Mouse (Mus musculus) forebrain, embryonic 10.5 days (tissue): ENCODE measurements at regions not wholly inside any gene's neighbourhood (a gene's known extent, or its start where the extent isn't known, plus 50 kb on each side); places are given as distances from the start of the nearest gene placed in this dataset.

Experiments used
- DNase-seq: peaks from one replicate; pipeline ENCODE4 v3.0.0-alpha.2; 2017; ENCODE audit warnings: low spot score; ENCODE audit errors: extremely low spot score
- H3K27ac ChIP-seq: fragments of 300-500 bp; sonication (generic); 2 replicates; pipeline ENCODE4 v1.5.1; 2016; ENCODE audit warnings: mild to moderate bottlenecking
- H3K27me3 ChIP-seq: fragments of 300-500 bp; sonication (generic); 2 replicates; pipeline ENCODE4 v1.6.1; 2016; ENCODE audit warnings: mild to moderate bottlenecking; ENCODE audit not compliant: poor library complexity, severe bottlenecking
- H3K36me3 ChIP-seq: fragments of 300-500 bp; sonication (generic); replicated peaks from 2 replicates; pipeline ENCODE4 v1.6.1; 2016; ENCODE audit warnings: mild to moderate bottlenecking, moderate library complexity
- H3K4me1 ChIP-seq: fragments of 300-500 bp; sonication (generic); 2 replicates; pipeline ENCODE4 v1.6.1; 2016
- H3K4me3 ChIP-seq: fragments of 300-500 bp; sonication (generic); 2 replicates; pipeline ENCODE4 v1.5.1; 2016; ENCODE audit warnings: mild to moderate bottlenecking, moderate library complexity
- H3K9me3 ChIP-seq: fragments of 300-500 bp; sonication (generic); 2 replicates; pipeline ENCODE4 v1.6.1; 2016; ENCODE audit warnings: mild to moderate bottlenecking, moderate library complexity
- WGBS: fragments of 180-500 bp; shearing (Covaris S2); methylation state at CpG from one replicate; pipeline ENCODE4 v1.1.7; 2016; 5-methylcytosine and 5-hydroxymethylcytosine counted together

DNA sequence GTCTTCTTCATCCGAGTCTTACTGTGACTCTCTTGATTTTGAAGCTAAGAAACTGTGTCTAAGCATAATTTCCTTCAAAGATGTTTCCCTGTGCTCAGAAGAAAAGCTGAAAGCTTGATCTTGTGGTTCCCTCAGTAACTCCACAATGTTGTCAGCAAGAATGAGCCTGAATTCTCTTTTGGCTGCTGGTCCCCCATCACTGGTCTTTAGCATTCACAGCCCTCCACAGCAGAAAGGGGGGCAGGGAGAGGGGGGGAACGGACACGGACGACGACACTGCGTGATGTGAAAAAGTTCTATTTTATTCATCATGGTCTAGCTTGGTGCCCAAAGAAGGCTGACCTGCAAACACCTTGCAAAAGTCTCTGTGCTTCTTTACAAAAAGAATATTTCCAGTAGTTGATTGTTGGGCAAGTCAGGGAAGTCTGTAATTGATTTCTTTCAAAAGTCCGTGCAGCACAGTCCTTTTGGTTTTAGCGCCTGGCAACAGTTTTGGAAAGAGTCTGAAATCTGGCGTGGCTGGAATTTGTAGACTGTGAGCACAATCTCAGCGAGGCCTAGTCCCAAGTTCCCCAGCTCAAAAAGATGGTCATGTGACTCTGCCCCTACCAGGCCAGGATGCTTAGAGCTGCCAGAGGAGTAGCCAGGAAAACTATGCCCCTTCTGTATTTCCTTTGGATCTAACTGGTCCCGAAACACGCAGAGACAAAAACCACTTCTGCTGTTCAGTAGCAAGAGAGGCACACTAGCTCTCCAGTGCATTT is 254.7 kb downstream of the Ndfip2 start:
- Histone ChIP-seq H3K4me3 (no peak overlapping the region), H3K27me3 (peaks cover 4% of the 10 kb centered on the region), H3K27ac (no peak overlapping the region), H3K9me3 (peaks cover 3% of the 10 kb centered on the region; the same call in 1 of the 2 replicates), H3K4me1 (peaks cover 7% of the 10 kb centered on the region), H3K36me3 (no peaks in the 10 kb centered on the region)
- no peak for DNase-seq
- WGBS = 86% methylated on average over 12 of the region's 12 CpGs

DNA sequence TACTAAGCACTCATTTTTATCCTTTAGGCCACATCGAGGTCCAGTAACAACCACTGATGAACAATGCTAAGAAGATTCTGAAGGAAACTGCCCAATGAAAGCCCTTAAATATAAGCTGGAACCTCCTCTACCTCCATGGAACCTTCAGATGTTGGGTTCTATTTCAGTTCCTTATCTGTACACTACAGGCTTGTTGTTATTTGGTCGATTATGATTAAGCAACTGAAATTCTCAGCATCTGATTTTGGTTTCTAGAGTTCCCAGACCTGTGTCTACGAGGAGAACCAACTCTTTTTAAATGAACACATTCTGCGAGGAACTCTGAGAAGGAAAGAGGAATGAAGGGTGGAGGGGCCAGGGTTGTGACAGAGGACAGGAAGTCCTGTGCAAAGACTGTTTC is 253.5 kb downstream of the Ndfip2 start:
- Histone ChIP-seq H3K4me1 (no peaks in the 10 kb centered on the region), H3K4me3 (no peak overlapping the region), H3K36me3 (no peaks in the 10 kb centered on the region), H3K9me3 (peaks cover 3% of the 10 kb centered on the region; the same call in 1 of the 2 replicates), H3K27me3 (peaks cover 4% of the 10 kb centered on the region), H3K27ac (no peak overlapping the region)
- WGBS = 89% methylated on average over 4 of the region's 4 CpGs
- no peak for DNase-seq

DNA sequence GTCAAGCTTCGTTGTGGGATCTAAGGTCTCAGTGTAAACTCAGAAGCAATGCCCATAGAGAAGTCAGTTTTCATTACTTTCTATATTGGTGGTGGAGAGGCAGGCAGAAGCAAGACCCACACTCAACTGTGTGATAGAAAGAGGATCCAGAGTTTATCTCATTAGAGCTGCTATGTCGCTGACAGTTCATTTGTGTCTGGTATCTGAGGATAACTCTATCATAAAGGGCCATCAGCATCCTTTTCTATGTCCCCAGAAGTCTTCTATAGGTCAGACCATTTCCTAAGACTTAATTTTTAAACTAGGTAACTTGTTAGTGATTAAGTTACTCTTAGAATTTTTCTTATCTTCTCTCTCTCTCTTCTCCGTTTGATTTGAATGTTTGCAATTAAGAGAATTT is 252.8 kb downstream of the Ndfip2 start:
- no peaks in the 10 kb centered on the region for H3K4me1 ChIP-seq
- H3K9me3 ChIP-seq = peaks cover 3% of the 10 kb centered on the region; the same call in 1 of the 2 replicates
- H3K36me3 ChIP-seq = no peaks in the 10 kb centered on the region
- no peak overlapping the region for H3K27ac ChIP-seq
- no peak for DNase-seq
- peaks cover 5% of the 10 kb centered on the region for H3K27me3 ChIP-seq
- H3K4me3 ChIP-seq = no peak overlapping the region
- 92% methylated on average over 3 of the region's 3 CpGs for WGBS

DNA sequence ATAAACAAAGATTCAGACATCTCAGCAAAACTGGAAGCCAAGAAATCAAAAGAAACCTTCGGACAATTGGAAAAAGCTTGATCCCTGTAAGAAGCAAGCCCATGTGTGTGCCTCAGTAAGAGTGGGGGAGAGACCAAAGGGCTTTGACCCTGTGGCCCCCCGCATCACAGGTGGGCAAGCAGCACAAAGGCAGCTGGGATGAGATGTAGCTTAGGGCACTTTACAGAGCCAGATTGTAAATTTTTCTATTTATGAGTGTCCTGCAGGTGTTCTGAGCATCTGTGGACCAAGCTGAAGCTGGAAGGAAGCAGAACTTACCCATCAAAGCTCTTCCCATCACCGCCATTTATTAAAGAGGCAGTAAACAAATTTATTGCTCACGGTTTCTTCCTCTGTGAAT is 246.9 kb downstream of the Ndfip2 start:
- peaks cover 36% of the 10 kb centered on the region for H3K27me3 ChIP-seq
- no peak overlapping the region for H3K4me3 ChIP-seq
- peaks cover 49% of the 10 kb centered on the region for H3K4me1 ChIP-seq
- peak; percentile 28 for DNase-seq
- H3K9me3 ChIP-seq = peaks cover 3% of the 10 kb centered on the region; the same call in 1 of the 2 replicates
- H3K36me3 ChIP-seq = no peaks in the 10 kb centered on the region
- H3K27ac ChIP-seq = no peak overlapping the region
- 64% methylated on average over 4 of the region's 4 CpGs for WGBS

DNA sequence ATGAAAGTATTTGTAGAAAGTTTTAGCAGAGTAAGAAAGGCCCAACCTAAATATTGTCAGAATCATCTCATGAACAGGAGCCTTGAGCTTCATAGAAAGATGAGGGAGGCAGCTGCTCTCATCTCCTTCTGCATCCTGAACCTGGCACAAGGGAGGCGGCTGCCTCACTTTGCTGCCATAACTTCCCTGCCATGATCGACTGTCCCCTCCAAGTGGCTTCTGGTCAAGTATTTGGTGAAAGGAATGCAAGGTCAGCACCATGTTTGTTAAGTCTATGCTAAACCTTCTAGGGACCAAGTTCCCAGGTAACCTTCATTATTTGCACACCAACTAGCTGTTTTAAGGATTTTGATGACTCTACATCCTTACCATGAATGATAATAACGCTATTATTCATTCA is 246.0 kb downstream of the Ndfip2 start:
- no peaks in the 10 kb centered on the region for H3K9me3 ChIP-seq
- peaks cover 45% of the 10 kb centered on the region for H3K27me3 ChIP-seq
- no peak overlapping the region for H3K4me3 ChIP-seq
- 85% methylated on average over 3 of the region's 3 CpGs for WGBS
- peaks cover 58% of the 10 kb centered on the region for H3K4me1 ChIP-seq
- no peak overlapping the region for H3K27ac ChIP-seq
- no peaks in the 10 kb centered on the region for H3K36me3 ChIP-seq
- DNase-seq = no peak

DNA sequence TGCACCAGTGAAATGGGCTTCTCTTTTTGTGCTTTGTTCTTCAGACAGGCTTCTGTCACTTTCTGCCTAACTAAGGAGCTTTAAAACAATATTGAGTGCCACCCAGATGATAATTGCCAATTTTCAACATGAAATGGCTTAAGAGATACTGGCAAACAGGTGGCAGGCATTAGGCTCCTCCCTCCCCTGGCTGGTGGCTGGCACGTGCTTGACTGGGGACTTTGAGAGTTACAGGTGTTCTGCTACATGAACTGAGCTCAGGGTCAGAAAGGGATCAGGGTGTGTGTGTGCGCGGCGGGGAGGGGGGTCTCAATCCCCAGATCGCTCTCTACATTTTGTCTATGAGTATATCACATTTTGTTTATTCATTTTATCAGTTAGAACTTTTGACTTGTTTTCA is 245.4 kb downstream of the Ndfip2 start:
- peaks cover 51% of the 10 kb centered on the region for H3K27me3 ChIP-seq

DNA sequence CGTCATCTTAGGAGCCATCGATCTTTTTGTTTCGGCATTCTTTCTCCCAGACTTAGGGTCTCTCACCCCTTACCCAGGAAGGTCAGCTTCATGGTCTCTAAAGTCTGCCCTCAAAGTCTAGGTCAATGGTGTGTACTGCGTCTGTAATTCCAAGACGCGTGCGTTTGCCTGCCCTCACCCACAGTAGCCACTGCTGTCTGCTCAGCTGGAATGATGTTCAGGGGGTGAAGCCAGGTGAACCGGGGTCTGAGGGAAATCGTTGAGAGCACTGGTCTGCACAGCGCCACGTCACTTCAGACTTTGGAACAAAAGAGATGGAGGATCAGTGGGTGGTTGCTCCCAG is 244.2 kb downstream of the Ndfip2 start:
- 4% methylated on average over 11 of the region's 11 CpGs for WGBS
- Histone ChIP-seq H3K27ac (peak overlapping the region; percentile 70), H3K27me3 (peaks cover 63% of the 10 kb centered on the region), H3K36me3 (no peaks in the 10 kb centered on the region), H3K4me3 (peak overlapping the region; percentile 38), H3K9me3 (no peaks in the 10 kb centered on the region), H3K4me1 (peaks cover 68% of the 10 kb centered on the region)
- DNase-seq = peak; percentile 38

More for the DNA sequence above, 245.4 kb downstream of the Ndfip2 start:
- no peak overlapping the region for H3K4me3 ChIP-seq
- no peak overlapping the region for H3K27ac ChIP-seq
- DNase-seq = no peak
- H3K36me3 ChIP-seq = no peaks in the 10 kb centered on the region
- peaks cover 64% of the 10 kb centered on the region for H3K4me1 ChIP-seq
- 75% methylated on average over 5 of the region's 5 CpGs for WGBS
- no peaks in the 10 kb centered on the region for H3K9me3 ChIP-seq

DNA sequence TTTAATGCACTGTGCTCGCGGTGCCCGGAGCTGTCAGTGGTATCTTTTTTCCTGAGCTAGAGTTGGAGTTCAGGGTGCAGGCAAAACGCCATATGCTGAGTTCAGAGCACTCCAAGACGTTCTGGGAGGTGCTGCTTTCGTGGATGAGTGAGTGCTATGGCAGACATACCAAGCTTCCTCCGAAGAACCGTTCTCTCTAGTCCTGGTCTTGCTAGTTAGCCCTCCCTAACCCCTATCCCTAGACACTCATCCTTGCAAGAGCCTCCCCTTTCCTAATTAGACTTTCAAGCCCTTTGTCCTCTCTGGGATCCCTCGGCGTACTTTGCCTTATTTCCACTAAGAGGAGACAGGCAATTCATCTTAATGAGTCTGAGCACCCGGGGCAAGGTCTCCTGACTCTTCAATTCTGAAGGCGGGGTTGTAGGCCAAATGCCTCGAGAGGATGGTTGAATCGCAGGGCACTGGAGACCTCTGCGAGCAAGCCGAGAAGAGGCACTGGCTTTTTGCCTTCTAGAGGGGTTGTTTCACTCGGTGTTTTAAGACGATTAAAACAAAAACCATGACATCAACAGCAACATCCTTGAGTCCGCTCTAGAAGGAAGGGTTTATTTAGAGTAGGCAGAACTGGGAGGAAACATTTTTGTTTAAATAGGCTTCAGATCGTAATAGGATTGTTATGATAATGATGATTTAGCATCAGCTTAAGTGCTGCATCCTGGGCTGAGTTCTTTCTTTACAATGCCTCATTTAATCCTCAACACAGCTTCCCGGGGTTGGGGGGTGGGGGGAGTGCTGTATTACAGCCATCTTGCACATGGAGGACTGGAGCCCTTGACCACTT is 243.6 kb downstream of the Ndfip2 start:
- 2% methylated on average over 21 of the region's 21 CpGs for WGBS
- H3K27me3 ChIP-seq = peaks cover 68% of the 10 kb centered on the region
- no peaks in the 10 kb centered on the region for H3K36me3 ChIP-seq
- peak overlapping the region; percentile 38 for H3K4me3 ChIP-seq
- H3K9me3 ChIP-seq = no peaks in the 10 kb centered on the region
- peak; percentile 47 for DNase-seq
- peak overlapping the region; percentile 70 for H3K27ac ChIP-seq
- H3K4me1 ChIP-seq = peaks cover 68% of the 10 kb centered on the region

DNA sequence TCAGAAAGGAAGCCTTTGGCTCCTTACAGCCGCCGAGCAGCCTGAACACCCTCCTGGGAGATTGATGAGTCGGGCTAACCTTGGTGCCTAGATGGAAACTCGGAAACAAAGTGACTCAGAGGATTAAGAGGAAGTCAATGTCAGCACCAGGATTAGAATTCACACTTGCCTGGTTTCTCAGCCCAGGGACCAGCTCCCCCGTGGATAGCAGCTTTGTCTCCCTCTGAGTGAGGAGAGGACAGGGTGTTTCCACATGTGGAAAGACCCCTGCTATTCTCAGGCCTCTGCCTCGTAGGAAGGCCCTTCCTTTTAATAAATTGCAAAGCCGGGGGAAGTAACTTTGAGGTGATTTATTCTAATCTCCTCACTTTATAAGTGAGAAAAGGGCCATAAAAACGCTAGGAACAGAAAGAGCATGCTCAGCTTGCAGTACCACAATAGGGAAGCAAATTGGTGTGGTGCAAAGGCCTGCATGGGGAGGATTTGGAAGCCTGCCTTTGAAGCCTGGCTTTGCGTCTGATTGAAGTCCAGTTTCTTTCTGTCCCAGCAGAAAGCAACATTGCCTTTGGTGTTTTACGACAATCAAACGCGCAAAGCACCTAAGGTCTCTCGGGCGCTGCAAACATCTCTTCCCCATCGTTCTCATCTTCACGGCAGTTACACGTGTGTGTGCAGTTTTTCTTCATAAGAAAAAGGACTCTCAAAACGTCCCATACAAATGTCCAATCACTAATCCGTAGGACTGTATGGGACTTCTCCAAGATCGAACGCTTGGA is 242.8 kb downstream of the Ndfip2 start:
- H3K27ac ChIP-seq = peak overlapping the region; percentile 70
- peaks cover 68% of the 10 kb centered on the region for H3K4me1 ChIP-seq
- WGBS = 3% methylated on average over 21 of the region's 21 CpGs
- peaks cover 70% of the 10 kb centered on the region for H3K27me3 ChIP-seq
- H3K4me3 ChIP-seq = peak overlapping the region; percentile 38
- no peaks in the 10 kb centered on the region for H3K36me3 ChIP-seq
- DNase-seq = peak; percentile 66
- H3K9me3 ChIP-seq = no peaks in the 10 kb centered on the region

DNA sequence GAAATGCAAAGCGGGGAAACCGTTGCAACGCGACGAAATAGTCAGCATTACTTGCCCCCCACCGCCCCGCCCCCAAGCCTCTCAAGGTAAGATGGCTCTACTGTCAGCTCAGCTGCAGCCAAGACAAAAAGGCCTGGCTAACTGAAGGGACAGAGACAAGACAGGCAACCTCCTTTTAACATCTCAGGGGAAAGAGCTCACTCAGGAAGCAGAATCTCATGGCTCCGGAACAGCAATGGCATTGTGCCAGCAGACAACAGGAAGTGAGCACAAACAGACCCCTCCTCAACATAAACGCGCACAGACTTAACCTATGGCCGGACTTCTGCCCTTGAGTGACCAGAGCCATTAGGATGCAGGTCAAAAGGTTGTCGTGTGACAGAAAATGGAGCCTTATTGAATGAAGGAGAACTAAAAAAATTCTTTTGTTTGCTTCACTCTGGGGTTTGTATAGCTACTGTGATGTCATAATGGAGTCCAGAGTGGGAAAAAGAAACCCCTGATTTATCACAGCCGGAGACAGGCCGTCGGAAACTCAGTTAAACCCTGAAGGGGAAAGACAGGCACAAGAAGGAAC is 241.0 kb downstream of the Ndfip2 start:
- Histone ChIP-seq H3K9me3 (no peaks in the 10 kb centered on the region), H3K27ac (peak overlapping the region; percentile 68), H3K4me3 (peak overlapping the region; percentile 27), H3K36me3 (no peaks in the 10 kb centered on the region), H3K4me1 (peaks cover 56% of the 10 kb centered on the region), H3K27me3 (peaks cover 73% of the 10 kb centered on the region)
- DNase-seq = peak; percentile 30
- 19% methylated on average over 15 of the region's 15 CpGs for WGBS

DNA sequence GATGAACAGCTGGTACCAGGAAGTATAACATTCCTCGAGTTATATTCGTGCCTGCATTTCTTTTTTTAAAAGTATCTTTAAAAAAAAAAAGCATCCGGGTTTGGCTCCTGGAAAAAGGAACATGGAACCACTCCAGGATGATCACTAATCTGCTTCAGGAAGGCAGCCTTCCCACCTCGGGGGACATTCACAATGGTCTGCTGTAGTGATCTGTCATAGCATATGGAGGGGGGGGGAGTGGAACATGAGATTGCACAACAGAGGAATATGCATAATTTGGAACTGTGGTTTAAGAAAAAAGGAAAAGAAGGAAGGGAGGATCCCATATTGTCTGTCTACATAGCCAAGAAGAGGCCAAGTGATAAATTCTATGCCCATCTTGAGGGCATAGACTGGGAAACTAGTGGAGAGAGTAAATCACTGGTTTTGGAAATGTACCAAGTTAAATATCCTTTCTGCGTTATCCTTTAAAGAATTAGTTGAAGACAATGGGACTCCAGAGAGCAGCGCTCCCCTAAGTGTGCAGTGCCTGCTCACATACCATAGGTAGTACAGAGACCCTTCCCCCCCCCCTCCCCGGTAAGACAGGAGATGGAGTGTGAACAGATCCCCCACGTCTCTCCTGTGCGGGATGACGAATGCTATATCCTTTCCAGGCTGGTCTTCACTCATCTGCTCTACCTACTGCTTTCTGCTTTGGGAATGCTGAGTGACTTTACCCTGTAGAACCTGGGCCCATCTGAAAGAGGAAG is 240.0 kb downstream of the Ndfip2 start:
- Histone ChIP-seq H3K27ac (0 out of 2 replicates have a peak overlapping the region, but pooled peaks have one; percentile 53), H3K27me3 (peaks cover 66% of the 10 kb centered on the region), H3K36me3 (no peaks in the 10 kb centered on the region), H3K9me3 (no peaks in the 10 kb centered on the region), H3K4me3 (no peak overlapping the region), H3K4me1 (peaks cover 48% of the 10 kb centered on the region)
- whole genome bisulfite sequencing = 81% methylated on average over 10 of the region's 10 CpGs
- DNase-seq = no peak

DNA sequence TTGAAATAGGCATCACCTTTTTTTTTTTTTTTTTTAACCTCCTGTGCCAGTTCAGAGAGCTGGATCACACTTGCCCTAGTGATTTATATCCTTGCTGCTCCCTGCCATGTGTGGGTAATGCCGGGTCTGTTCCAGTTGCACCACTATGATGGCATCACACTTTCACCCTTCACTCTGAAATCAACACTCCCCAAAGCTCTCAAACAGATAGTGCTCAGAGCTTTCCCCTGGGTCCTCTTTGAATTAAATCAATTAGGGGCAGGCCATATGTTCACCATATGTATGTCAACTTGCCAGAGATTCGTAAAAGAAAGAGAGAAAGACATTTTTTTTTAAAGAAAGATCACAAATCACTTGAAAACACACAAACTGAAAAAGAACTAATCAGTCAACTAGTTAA is 236.8 kb downstream of the Ndfip2 start:
- Histone ChIP-seq H3K36me3 (no peaks in the 10 kb centered on the region), H3K27me3 (peaks cover 71% of the 10 kb centered on the region), H3K4me3 (no peak overlapping the region), H3K9me3 (no peaks in the 10 kb centered on the region), H3K27ac (no peak overlapping the region), H3K4me1 (peaks cover 17% of the 10 kb centered on the region)
- 67% methylated on average over 2 of the region's 2 CpGs for WGBS
- DNase-seq = no peak
